Mouse (Mus musculus) ES-Bruce4 (cell line): ENCODE measurements around the gene Slc25a42.

ENCODE experiments used
- CTCF ChIP-seq: IDR thresholded peaks from one replicate; pipeline ENCODE4 v1.8.1; 2011; ENCODE audit warnings: low read depth, low read length
- POLR2A ChIP-seq: IDR thresholded peaks from one replicate; pipeline ENCODE4 v1.8.1; 2011; ENCODE audit warnings: low read length; ENCODE audit not compliant: insufficient read depth

DNA sequence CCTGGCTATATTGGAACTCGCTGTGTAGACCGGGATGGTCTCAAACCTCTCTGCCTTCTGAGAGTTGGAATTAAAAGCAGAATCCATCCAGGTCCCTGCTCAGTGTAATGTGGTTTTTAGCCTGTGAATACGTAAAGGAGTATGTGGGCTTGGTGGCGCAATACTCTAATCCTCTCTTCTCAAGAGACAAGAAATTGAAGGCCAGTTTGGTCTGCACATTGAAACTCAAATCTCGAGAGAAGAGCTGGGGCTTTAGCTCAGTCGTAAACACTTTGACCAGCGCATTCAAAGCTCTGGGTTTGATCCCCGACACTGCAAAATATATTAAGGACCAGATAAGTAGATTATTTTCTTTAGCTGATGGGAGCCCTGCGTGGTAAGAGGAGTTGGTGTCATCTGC lies 72.1 kb downstream of the Slc25a42 start:
- TF ChIP-seq CTCF (no peak), POLR2A (no peak)
